Mouse (Mus musculus) limb, embryonic 14.5 days (tissue): ENCODE results near the gene Mast4. TPM values are rescaled to one million over a fixed set of nuclear protein-coding genes. Genes with fewer than 3 reads are reported as not detected.

ENCODE experiments used
- ATAC-seq: fragments of 200-750 bp; cut with Nextera tagmentation; 2 replicates; pipeline ENCODE4 v1.8.0; 2017; ENCODE audit warnings: low read depth, moderate number of reproducible peaks, moderate TSS enrichment; ENCODE audit not compliant: low FRiP score
- DNase-seq: peaks from one replicate; pipeline ENCODE4 v3.0.0-alpha.2; 2015; ENCODE audit warnings: low spot score
- H3K27ac ChIP-seq: fragments of 300-500 bp; sonication (generic); replicated peaks from 2 replicates; pipeline ENCODE4 v1.5.1; 2014; ENCODE audit warnings: low read depth, mild to moderate bottlenecking, low read length, moderate library complexity, mixed read lengths
- H3K27me3 ChIP-seq: fragments of 300-500 bp; sonication (generic); 2 replicates; pipeline ENCODE4 v1.6.1; 2014; ENCODE audit warnings: low read length, mixed read lengths; ENCODE audit not compliant: control insufficient read depth, insufficient read depth
- H3K36me3 ChIP-seq: fragments of 300-500 bp; sonication (generic); 2 replicates; pipeline ENCODE4 v1.6.1; 2014; ENCODE audit warnings: mild to moderate bottlenecking, low read length, moderate library complexity, mixed read lengths; ENCODE audit not compliant: control insufficient read depth, insufficient read depth
- H3K4me1 ChIP-seq: fragments of 300-500 bp; sonication (generic); 2 replicates; pipeline ENCODE4 v1.6.1; 2014; ENCODE audit warnings: antibody characterized with exemption, low read length, mixed read lengths; ENCODE audit not compliant: control insufficient read depth, insufficient read depth
- H3K4me2 ChIP-seq: fragments of 300-500 bp; sonication (generic); replicated peaks from 2 replicates; pipeline ENCODE4 v1.6.1; 2014; ENCODE audit warnings: low read depth, mild to moderate bottlenecking, low read length, moderate library complexity; ENCODE audit not compliant: severe bottlenecking
- H3K4me3 ChIP-seq: fragments of 300-500 bp; sonication (generic); replicated peaks from 2 replicates; pipeline ENCODE4 v1.5.1; 2014; ENCODE audit warnings: low read length
- H3K9ac ChIP-seq: fragments of 300-500 bp; sonication (generic); 2 replicates; pipeline ENCODE4 v1.6.1; 2014; ENCODE audit warnings: mild to moderate bottlenecking, low read depth, low read length, moderate library complexity; ENCODE audit not compliant: severe bottlenecking
- H3K9me3 ChIP-seq: fragments of 300-500 bp; sonication (generic); 2 replicates; pipeline ENCODE4 v1.6.1; 2016; ENCODE audit warnings: low read length; ENCODE audit not compliant: control insufficient read depth
- POLR2A ChIP-seq: fragments of 200-500 bp; IDR thresholded peaks from 2 replicates; pipeline ENCODE4 v1.8.0; 2012; ENCODE audit warnings: inconsistent platforms, mild to moderate bottlenecking, moderate library complexity, borderline replicate concordance; ENCODE audit not compliant: insufficient read depth, insufficient read length; ENCODE audit errors: extremely low read depth
- WGBS: fragments of 180-500 bp; shearing (Covaris S2); extraction: QIAGEN DNeasy Blood & Tissue Kit; methylation state at CpG from one replicate; pipeline ENCODE4 v1.1.7; 2014; 5-methylcytosine and 5-hydroxymethylcytosine counted together
- polyA plus RNA-seq, 2 experiments: library from polyadenylated mRNA; depleted of rRNA in 1 of 2; stranded (reverse) in 1 of 2; unstranded in 1 of 2; fragments of >200 nt; fragmentation: Nextera tagmentation in 1 of 2; extraction: Ambion mirVana in 1 of 2; gene quantifications; 2 replicates each; pipeline versions ENCODE4 v1.2.1 to v1.2.3; 2012 to 2014

Mast4 gene
- polyA plus RNA-seq, 2 experiments, result 12.5 to 25.2 TPM

- ATAC-seq, result no peak
- Histone ChIP-seq H3K4me1 (peaks cover 4% of the 10 kb centered on the region; the same call in 1 of the 2 replicates), H3K4me2 (no peak overlapping the region), H3K27me3 (no peaks in the 10 kb centered on the region), H3K27ac (no peak overlapping the region), H3K36me3 (no peaks in the 10 kb centered on the region), H3K9me3 (no peaks in the 10 kb centered on the region), H3K4me3 (no peak overlapping the region), H3K9ac (no peak overlapping the region)
- no peak for TF ChIP-seq POLR2A
- 85% methylated on average over 5 of the region's 5 CpGs for WGBS
- no peak for DNase-seq
Observed at GRCm38 (mm10) chr13:103205191-103205590, 129.1 kb downstream of the Mast4 start.

- DNase-seq, result no peak
- no peaks in the 10 kb centered on the region for H3K27me3 ChIP-seq
- ATAC-seq, result no peak
- H3K36me3 ChIP-seq, result no peaks in the 10 kb centered on the region
- no peaks in the 10 kb centered on the region for H3K9me3 ChIP-seq
- no peak for TF ChIP-seq POLR2A
- no peak overlapping the region for H3K9ac ChIP-seq
- WGBS, result 39% methylated on average over 1 of the region's 1 CpGs
- no peak overlapping the region for H3K27ac ChIP-seq
- H3K4me1 ChIP-seq, result peaks cover 4% of the 10 kb centered on the region; the same call in 1 of the 2 replicates
- no peak overlapping the region for H3K4me3 ChIP-seq
- no peak overlapping the region for H3K4me2 ChIP-seq
Observed at GRCm38 (mm10) chr13:103203376-103203895, 130.9 kb downstream of the Mast4 start.

- Histone ChIP-seq H3K4me1 (peaks cover 4% of the 10 kb centered on the region; the same call in 1 of the 2 replicates), H3K9me3 (no peaks in the 10 kb centered on the region), H3K36me3 (no peaks in the 10 kb centered on the region), H3K9ac (no peak overlapping the region), H3K27ac (no peak overlapping the region), H3K27me3 (no peaks in the 10 kb centered on the region), H3K4me3 (no peak overlapping the region), H3K4me2 (no peak overlapping the region)
- ATAC-seq (no peak), DNase-seq (no peak)
- WGBS, result 68% methylated on average over 10 of the region's 10 CpGs
- TF ChIP-seq POLR2A, result no peak
Observed at GRCm38 (mm10) chr13:103201016-103201760, 133.1 kb downstream of the Mast4 start.

GRCm38 (mm10) chr13:103199823-103200660, 134.3 kb downstream of the Mast4 start:
- no peak overlapping the region for H3K4me2 ChIP-seq
- ATAC-seq (no peak), DNase-seq (no peak)
- H3K27ac ChIP-seq, result no peak overlapping the region
- no peak for TF ChIP-seq POLR2A
- H3K9me3 ChIP-seq, result no peaks in the 10 kb centered on the region
- peaks cover 4% of the 10 kb centered on the region; the same call in 1 of the 2 replicates for H3K4me1 ChIP-seq
- WGBS, result 39% methylated on average over 2 of the region's 2 CpGs
- no peak overlapping the region for H3K9ac ChIP-seq
- no peaks in the 10 kb centered on the region for H3K27me3 ChIP-seq
- no peaks in the 10 kb centered on the region for H3K36me3 ChIP-seq
- no peak overlapping the region for H3K4me3 ChIP-seq

GRCm38 (mm10) chr13:103198210-103198940, 135.9 kb downstream of the Mast4 start:
- no peak for DNase-seq
- H3K9me3 ChIP-seq, result no peaks in the 10 kb centered on the region
- H3K4me1 ChIP-seq, result peaks cover 2% of the 10 kb centered on the region; the same call in 1 of the 2 replicates
- no peak for TF ChIP-seq POLR2A
- no peak overlapping the region for H3K9ac ChIP-seq
- H3K4me3 ChIP-seq, result no peak overlapping the region
- 90% methylated on average over 9 of the region's 9 CpGs for WGBS
- H3K36me3 ChIP-seq, result no peaks in the 10 kb centered on the region
- no peak for ATAC-seq
- no peak overlapping the region for H3K4me2 ChIP-seq
- no peaks in the 10 kb centered on the region for H3K27me3 ChIP-seq
- H3K27ac ChIP-seq, result no peak overlapping the region
